Mouse (Mus musculus) thymus, adult 2 months (tissue): ENCODE results near the gene Cep78. TPM values are rescaled to one million over a fixed set of nuclear protein-coding genes. Genes with fewer than 3 reads are reported as not detected.

ENCODE experiments used
- DNase-seq: peaks from one replicate; pipeline ENCODE4 v3.0.0; 2021
- H3K27ac ChIP-seq: fragments of 200-500 bp; 2 replicates; pipeline ENCODE4 v1.5.1; 2012; ENCODE audit warnings: low read length, control low read depth; ENCODE audit not compliant: control insufficient read depth, insufficient read depth
- H3K27me3 ChIP-seq: fragments of 200-500 bp; 2 replicates; pipeline ENCODE4 v1.6.1; 2012; ENCODE audit warnings: mild to moderate bottlenecking, low read length, moderate library complexity, mixed read lengths; ENCODE audit not compliant: control insufficient read depth, insufficient read depth
- H3K36me3 ChIP-seq: fragments of 200-500 bp; 2 replicates; pipeline ENCODE4 v1.6.1; 2012; ENCODE audit warnings: mild to moderate bottlenecking, low read length, moderate library complexity; ENCODE audit not compliant: control insufficient read depth, insufficient read depth
- H3K4me1 ChIP-seq: fragments of 200-500 bp; replicated peaks from 2 replicates; pipeline ENCODE4 v1.6.1; 2012; ENCODE audit warnings: low read length; ENCODE audit not compliant: control insufficient read depth, insufficient read depth
- H3K4me3 ChIP-seq: fragments of 200-500 bp; 2 replicates; pipeline ENCODE4 v1.5.1; 2012; ENCODE audit warnings: mild to moderate bottlenecking, low read length, control low read depth, moderate library complexity; ENCODE audit not compliant: control insufficient read depth, insufficient read depth
- CTCF ChIP-seq: fragments of 200-500 bp; IDR thresholded peaks from 2 replicates; pipeline ENCODE4 v1.5.1; 2012; ENCODE audit warnings: mild to moderate bottlenecking, control low read depth, low read length, moderate library complexity, borderline replicate concordance; ENCODE audit not compliant: control insufficient read depth, poor library complexity, insufficient read depth; ENCODE audit errors: extremely low read depth
- POLR2A ChIP-seq: fragments of 200-500 bp; IDR thresholded peaks from 2 replicates; pipeline ENCODE4 v1.6.1; 2012; ENCODE audit warnings: mild to moderate bottlenecking, low read length, control low read depth, moderate library complexity; ENCODE audit not compliant: control insufficient read depth, poor library complexity, insufficient read depth; ENCODE audit errors: extremely low read depth
- WGBS: fragments of 180-500 bp; shearing (Covaris S2); methylation state at CpG from one replicate; pipeline ENCODE4 v1.1.7; 2018; 5-methylcytosine and 5-hydroxymethylcytosine counted together
- polyA plus RNA-seq: library from polyadenylated mRNA; depleted of rRNA; stranded (reverse); fragments of >200 nt; gene quantifications from 2 replicates; pipeline ENCODE4 v1.2.3, GENCODE M21; 2012

Cep78 gene
- polyA plus RNA-seq, 1 experiment: 3.8 TPM

DNA sequence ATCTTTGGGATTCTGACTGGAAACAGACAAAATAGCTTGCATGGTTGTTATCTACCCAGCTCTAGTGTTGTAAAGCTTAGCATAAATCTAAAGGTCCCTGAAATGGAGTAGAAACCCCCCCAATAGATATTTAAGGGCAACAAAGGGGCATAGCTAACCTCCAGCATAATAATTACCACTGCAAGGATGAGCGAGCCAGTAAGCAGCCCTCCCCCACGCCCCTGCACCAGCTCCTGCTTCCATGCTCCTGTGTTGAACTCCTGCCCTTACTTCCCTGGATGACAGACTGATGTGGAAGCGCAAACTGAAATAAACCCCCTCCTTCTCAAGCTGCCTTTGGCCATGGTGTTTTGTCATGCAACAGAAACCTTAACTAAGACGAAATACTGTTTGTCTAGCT is 11.4 kb downstream of the Cep78 start:
- Histone ChIP-seq H3K36me3 (no peaks in the 10 kb centered on the region; the same call in 1 of the 2 replicates), H3K27me3 (no peaks in the 10 kb centered on the region), H3K4me1 (no peaks in the 10 kb centered on the region), H3K27ac (no peak overlapping the region), H3K4me3 (no peak overlapping the region)
- DNase-seq: no peak
- TF ChIP-seq CTCF: no peak
- no peak for TF ChIP-seq POLR2A
- WGBS: 94% methylated on average over 4 of the region's 4 CpGs

DNA sequence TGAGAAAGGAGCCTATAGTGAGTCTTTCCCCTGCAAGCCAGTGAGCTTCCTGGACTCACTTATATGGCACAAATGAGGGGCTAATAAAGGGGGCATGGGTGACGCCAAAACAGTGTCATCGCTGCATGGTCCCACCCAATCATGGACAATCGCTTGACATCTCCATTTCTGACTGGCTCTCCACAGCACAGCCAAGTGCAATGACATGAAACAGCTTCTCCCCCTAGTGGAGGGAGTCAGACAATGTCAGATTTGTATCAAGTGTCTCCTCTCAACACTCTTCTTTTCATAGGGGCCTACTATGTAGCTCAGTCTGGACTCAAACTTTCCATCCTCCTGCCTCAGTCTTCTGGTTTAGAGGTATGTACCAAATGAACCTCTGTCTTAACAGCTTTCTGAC is 19.7 kb downstream of the Cep78 start:
- no peaks in the 10 kb centered on the region for H3K36me3 ChIP-seq
- no peaks in the 10 kb centered on the region for H3K4me1 ChIP-seq
- no peak overlapping the region for H3K4me3 ChIP-seq
- DNase-seq: peak; percentile 30
- H3K27ac ChIP-seq: no peak overlapping the region
- 59% methylated on average over 3 of the region's 3 CpGs for WGBS
- TF ChIP-seq POLR2A (no peak), CTCF (no peak)
- H3K27me3 ChIP-seq: no peaks in the 10 kb centered on the region

DNA sequence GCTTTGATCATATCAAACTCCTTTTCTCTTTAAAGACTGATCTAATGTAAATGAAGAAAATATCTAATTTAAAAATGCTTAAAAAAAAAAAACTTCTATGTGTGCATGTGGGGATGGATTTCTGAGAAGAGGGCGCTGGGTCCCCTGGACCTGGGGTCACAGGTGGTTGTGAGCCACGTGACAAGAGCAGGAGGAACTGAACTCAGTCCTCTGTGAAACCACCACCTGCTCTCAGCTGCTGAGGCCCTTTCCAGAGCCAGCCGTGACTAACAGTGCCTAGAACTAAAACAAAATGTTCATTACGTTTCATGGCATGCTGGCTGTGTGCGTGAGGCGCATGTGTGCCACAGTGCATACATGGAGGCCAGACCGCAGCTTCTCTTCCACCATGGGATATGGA is 20.3 kb downstream of the Cep78 start:
- no peaks in the 10 kb centered on the region for H3K36me3 ChIP-seq
- no peaks in the 10 kb centered on the region for H3K4me1 ChIP-seq
- H3K4me3 ChIP-seq: no peak overlapping the region
- DNase-seq: no peak
- no peaks in the 10 kb centered on the region for H3K27me3 ChIP-seq
- 88% methylated on average over 7 of the region's 7 CpGs for WGBS
- H3K27ac ChIP-seq: no peak overlapping the region
- TF ChIP-seq CTCF (no peak), POLR2A (no peak)

DNA sequence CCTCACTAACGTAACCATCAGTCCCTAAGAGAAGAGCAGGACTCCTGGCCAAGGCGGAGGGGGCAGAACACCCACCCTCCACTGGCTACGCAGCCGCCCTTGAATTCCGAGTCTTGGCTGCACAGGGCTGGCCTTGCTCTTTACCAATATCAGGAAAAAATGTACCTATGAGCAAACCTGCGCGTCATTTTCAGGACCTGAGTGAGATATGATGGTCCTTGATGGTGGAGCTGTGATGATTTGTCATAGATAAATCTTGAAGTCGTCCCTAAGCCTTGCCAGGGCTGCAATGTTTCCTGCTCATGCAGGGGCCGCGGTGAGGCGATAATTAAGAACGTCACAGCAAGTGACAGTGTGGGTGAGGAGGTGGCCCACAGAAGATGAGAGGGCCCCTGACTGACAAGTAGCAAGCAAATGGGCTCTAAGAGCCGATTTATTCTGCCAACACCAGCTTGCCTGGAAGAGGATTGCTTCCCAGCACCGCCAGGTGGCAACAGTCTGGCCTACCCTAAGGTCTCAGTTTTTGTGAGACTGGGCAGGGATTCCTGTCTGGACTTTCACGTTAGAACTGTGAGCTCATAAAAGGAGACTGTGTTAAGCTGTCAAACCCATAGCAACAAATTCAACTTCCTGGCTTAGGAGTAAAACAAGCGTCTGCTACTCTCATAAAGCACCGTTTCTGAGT is 21.6 kb downstream of the Cep78 start:
- Histone ChIP-seq H3K27ac (no peak overlapping the region), H3K4me3 (no peak overlapping the region), H3K27me3 (no peaks in the 10 kb centered on the region), H3K4me1 (no peaks in the 10 kb centered on the region), H3K36me3 (no peaks in the 10 kb centered on the region)
- DNase-seq: no peak
- 97% methylated on average over 17 of the region's 17 CpGs for WGBS
- no peak for TF ChIP-seq CTCF
- no peak for TF ChIP-seq POLR2A

DNA sequence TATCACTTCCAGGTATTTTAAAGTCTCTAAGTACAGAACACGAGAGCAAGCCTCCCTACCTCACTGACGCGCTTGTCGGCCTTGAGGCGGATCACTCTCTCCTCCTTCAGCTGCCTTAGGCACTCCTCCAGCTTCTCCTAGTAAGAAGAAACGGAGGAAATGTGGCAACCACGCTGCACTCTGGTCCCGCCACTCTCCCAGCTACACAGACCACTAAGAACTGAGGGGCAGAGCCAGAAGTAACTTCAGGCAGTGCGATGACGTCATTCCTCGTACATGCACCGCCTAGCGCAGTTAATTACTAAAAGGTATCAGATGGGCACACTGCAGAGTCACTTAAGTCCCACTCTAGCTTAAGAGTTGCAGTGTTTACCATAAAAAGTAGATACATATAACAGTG is 22.5 kb downstream of the Cep78 start:
- no peaks in the 10 kb centered on the region for H3K36me3 ChIP-seq
- 85% methylated on average over 13 of the region's 13 CpGs for WGBS

DNA sequence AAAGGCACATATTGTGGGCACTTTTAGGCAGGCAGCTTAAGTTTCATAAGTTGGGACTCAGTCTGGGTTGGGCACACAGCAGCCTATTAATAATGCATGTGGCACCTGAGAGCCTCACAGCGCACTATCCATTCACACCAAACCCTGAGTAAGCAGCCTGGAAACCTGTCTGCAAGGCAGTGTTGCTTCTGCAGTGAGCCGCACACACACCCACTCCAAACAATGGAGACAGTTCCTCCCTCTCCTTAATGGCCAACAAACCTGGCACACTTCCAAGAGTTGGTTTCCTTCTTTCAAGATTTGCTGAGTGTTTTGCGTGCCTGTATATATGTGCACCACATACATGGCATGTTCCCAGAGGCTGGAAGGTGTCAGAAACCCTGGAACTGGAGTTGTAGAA is 34.6 kb downstream of the Cep78 start:
- no peak for DNase-seq
- H3K36me3 ChIP-seq: no peaks in the 10 kb centered on the region
- H3K4me1 ChIP-seq: no peaks in the 10 kb centered on the region
- WGBS: 71% methylated on average over 3 of the region's 3 CpGs
- no peak for TF ChIP-seq CTCF
- TF ChIP-seq POLR2A: no peak
- H3K27me3 ChIP-seq: no peaks in the 10 kb centered on the region
- H3K27ac ChIP-seq: no peak overlapping the region
- no peak overlapping the region for H3K4me3 ChIP-seq

More for the DNA sequence above, 22.5 kb downstream of the Cep78 start:
- H3K27ac ChIP-seq: no peak overlapping the region
- TF ChIP-seq CTCF (no peak), POLR2A (no peak)
- H3K27me3 ChIP-seq: no peaks in the 10 kb centered on the region
- no peak for DNase-seq
- H3K4me1 ChIP-seq: no peaks in the 10 kb centered on the region
- no peak overlapping the region for H3K4me3 ChIP-seq

DNA sequence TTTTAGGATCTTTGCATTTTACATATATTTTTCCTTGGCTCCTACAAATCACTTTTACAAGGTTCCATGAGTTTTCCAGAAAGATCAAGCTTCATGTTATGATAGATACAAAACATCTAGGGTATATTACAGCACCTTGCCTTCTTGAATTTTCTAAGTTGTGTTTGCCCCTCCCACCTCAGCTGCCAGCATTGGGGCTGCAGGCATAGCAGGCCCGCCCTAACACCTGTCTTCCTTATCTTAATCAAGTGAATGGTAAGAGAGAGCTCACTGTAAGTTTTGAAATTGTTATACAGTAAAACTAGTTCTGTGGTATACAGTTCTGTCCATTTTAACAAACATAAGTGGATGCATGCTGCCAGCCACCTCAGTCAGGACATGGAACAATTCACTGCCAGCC is 35.9 kb downstream of the Cep78 start:
- Histone ChIP-seq H3K4me3 (no peak overlapping the region), H3K27me3 (no peaks in the 10 kb centered on the region), H3K4me1 (no peaks in the 10 kb centered on the region), H3K27ac (no peak overlapping the region), H3K36me3 (no peaks in the 10 kb centered on the region)
- WGBS: 71% methylated on average over 1 of the region's 1 CpGs
- no peak for DNase-seq
- TF ChIP-seq POLR2A: no peak
- TF ChIP-seq CTCF: no peak
